Mouse (Mus musculus) intestine, postnatal 0 days (tissue): ENCODE measurements at regions not wholly inside any gene's neighbourhood (a gene's known extent, or its start where the extent isn't known, plus 50 kb on each side); places are given as distances from the start of the nearest gene placed in this dataset.

Experiments
- ATAC-seq: fragments of 200-750 bp; cut with Nextera tagmentation; 2 replicates; pipeline ENCODE4 v1.8.0; 2017; ENCODE audit warnings: mild to moderate bottlenecking, moderate TSS enrichment, moderate library complexity
- H3K27ac ChIP-seq: fragments of 300-500 bp; sonication (generic); 2 replicates; pipeline ENCODE4 v1.5.1; 2014; ENCODE audit warnings: mild to moderate bottlenecking, low read depth, low read length, moderate library complexity
- H3K27me3 ChIP-seq: fragments of 300-500 bp; sonication (generic); replicated peaks from 2 replicates; pipeline ENCODE4 v1.6.1; 2014; ENCODE audit warnings: low read length, mixed read lengths; ENCODE audit not compliant: control insufficient read depth, insufficient read depth
- H3K36me3 ChIP-seq: fragments of 300-500 bp; sonication (generic); 2 replicates; pipeline ENCODE4 v1.6.1; 2014; ENCODE audit warnings: mild to moderate bottlenecking, moderate library complexity; ENCODE audit not compliant: control insufficient read depth, insufficient read depth
- H3K4me1 ChIP-seq: fragments of 300-500 bp; sonication (generic); replicated peaks from 2 replicates; pipeline ENCODE4 v1.6.1; 2014; ENCODE audit warnings: antibody characterized with exemption, low read length, mixed read lengths; ENCODE audit not compliant: control insufficient read depth, insufficient read depth
- H3K4me2 ChIP-seq: fragments of 300-500 bp; sonication (generic); replicated peaks from 2 replicates; pipeline ENCODE4 v1.6.1; 2014; ENCODE audit warnings: low read depth, mild to moderate bottlenecking, moderate library complexity
- H3K4me3 ChIP-seq: fragments of 300-500 bp; sonication (generic); 2 replicates; pipeline ENCODE4 v1.5.1; 2014; ENCODE audit warnings: low read depth, low read length
- H3K9ac ChIP-seq: fragments of 300-500 bp; sonication (generic); 2 replicates; pipeline ENCODE4 v1.6.1; 2014; ENCODE audit warnings: mild to moderate bottlenecking, low read depth, low read length
- H3K9me3 ChIP-seq: fragments of 300-500 bp; sonication (generic); 2 replicates; pipeline ENCODE4 v1.6.1; 2016; ENCODE audit warnings: mixed run types; ENCODE audit not compliant: control insufficient read depth
- CTCF ChIP-seq: sonication (generic); IDR thresholded peaks from 2 replicates; pipeline ENCODE4 v1.5.1; 2016; ENCODE audit warnings: low read depth, mild to moderate bottlenecking, control low read depth, antibody characterized with exemption, moderate library complexity
- WGBS: fragments of 180-500 bp; shearing (Covaris S2); extraction: QIAGEN DNeasy Blood & Tissue Kit; methylation state at CpG from one replicate; pipeline ENCODE4 v1.1.7; 2014; 5-methylcytosine and 5-hydroxymethylcytosine counted together

- Histone ChIP-seq H3K9me3 (no peaks in the 10 kb centered on the region), H3K4me2 (no peak overlapping the region), H3K27me3 (no peaks in the 10 kb centered on the region), H3K4me3 (no peak overlapping the region), H3K36me3 (no peaks in the 10 kb centered on the region), H3K4me1 (no peaks in the 10 kb centered on the region), H3K9ac (no peak overlapping the region), H3K27ac (no peak overlapping the region)
- no peak for ATAC-seq
- 48% methylated on average over 7 of the region's 7 CpGs for WGBS
- TF ChIP-seq CTCF, result no peak
Observed at GRCm38 (mm10) chr11:38681264-38681663, 1445.5 kb upstream of the Tenm2 start.

DNA sequence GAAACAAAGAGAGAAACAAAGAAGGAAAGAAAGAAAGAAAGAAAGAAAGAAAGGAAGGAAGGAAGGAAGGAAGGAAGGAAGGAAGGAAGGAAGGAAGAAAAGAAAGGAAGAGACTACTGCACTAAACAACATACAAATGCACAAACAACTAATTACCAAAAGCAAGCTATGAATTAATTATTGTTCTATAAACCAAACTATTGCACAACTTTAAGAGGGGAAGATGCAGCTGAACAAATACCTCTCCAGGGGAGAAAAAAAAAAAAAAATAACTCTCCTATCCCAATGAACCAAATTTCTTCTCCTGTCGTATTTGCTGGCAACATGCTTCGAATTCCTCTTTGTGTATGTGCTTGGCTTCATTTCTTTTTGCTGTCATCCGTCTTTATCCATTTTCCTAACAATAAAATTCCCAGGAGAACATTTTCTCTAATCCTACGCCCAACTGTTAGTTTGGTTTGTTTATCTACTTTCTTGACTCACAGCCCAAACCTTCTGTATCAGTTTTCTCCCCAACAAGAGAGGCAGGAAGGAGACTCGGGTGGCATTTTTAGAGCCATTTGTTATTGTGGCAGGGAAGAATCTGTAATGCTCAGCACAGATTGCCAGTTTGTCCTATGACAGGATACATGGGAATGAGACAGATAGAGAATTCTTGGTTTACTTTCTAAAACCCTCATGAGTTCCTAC is 1437.7 kb upstream of the Tenm2 start:
- Histone ChIP-seq H3K36me3 (no peaks in the 10 kb centered on the region), H3K4me1 (no peaks in the 10 kb centered on the region), H3K27me3 (no peaks in the 10 kb centered on the region), H3K9me3 (no peaks in the 10 kb centered on the region), H3K9ac (no peak overlapping the region), H3K4me2 (no peak overlapping the region), H3K27ac (no peak overlapping the region), H3K4me3 (no peak overlapping the region)
- WGBS, result 40% methylated on average over 5 of the region's 5 CpGs
- ATAC-seq, result no peak
- TF ChIP-seq CTCF, result no peak
